Mouse (Mus musculus) CH12.LX (cell line): ENCODE measurements around the gene Fbxl15.

Experiments
- CTCF ChIP-seq, 2 experiments: IDR thresholded peaks in 1 of 2; conservative IDR thresholded peaks in 1 of 2; 2 replicates each; pipeline ENCODE4 v1.5.1; 2011 to 2012; ENCODE audit warnings: low read depth in 2 of 2, low read length in 2 of 2, improper control_type of control experiment in 1 of 2, inconsistent platforms in 1 of 2, mild to moderate bottlenecking in 1 of 2, moderate library complexity in 1 of 2
- E2F4 ChIP-seq: IDR thresholded peaks from 2 replicates; pipeline ENCODE4 v1.6.1; 2011; ENCODE audit warnings: low read depth, low read length, improper control_type of control experiment; ENCODE audit not compliant: insufficient replicate concordance
- EP300 ChIP-seq: IDR thresholded peaks from 2 replicates; pipeline ENCODE4 v1.6.1; 2011; ENCODE audit warnings: low read length, improper control_type of control experiment
- MAZ ChIP-seq: IDR thresholded peaks from 2 replicates; pipeline ENCODE4 v1.6.1; 2012; ENCODE audit warnings: low read depth, mild to moderate bottlenecking, inconsistent platforms, low read length, improper control_type of control experiment, moderate library complexity
- NRF1 ChIP-seq: IDR thresholded peaks from 2 replicates; pipeline ENCODE4 v1.6.1; 2014; ENCODE audit warnings: low read depth, mild to moderate bottlenecking, inconsistent platforms, low read length, improper control_type of control experiment, moderate library complexity
- PAX5 ChIP-seq: IDR thresholded peaks from 2 replicates; pipeline ENCODE4 v1.6.1; 2012; ENCODE audit warnings: low read length, inconsistent platforms, mixed read lengths
- POLR2A ChIP-seq: IDR thresholded peaks from 2 replicates; pipeline ENCODE4 v1.6.1; 2011; ENCODE audit warnings: low read depth, mild to moderate bottlenecking, improper control_type of control experiment, low read length
- RCOR1 ChIP-seq: conservative IDR thresholded peaks from 2 replicates; pipeline ENCODE4 v1.6.1; 2012; ENCODE audit warnings: low read depth, mild to moderate bottlenecking, inconsistent platforms, low read length, improper control_type of control experiment
- SMC3 ChIP-seq: IDR thresholded peaks from 2 replicates; pipeline ENCODE4 v1.6.1; 2011; ENCODE audit warnings: low read depth, low read length, improper control_type of control experiment
- UBTF ChIP-seq: IDR thresholded peaks from 2 replicates; pipeline ENCODE4 v1.6.1; 2012; ENCODE audit warnings: low read depth, mild to moderate bottlenecking, inconsistent platforms, low read length, improper control_type of control experiment, moderate library complexity
- USF1 ChIP-seq: IDR thresholded peaks from 2 replicates; pipeline ENCODE4 v1.6.1; 2014; ENCODE audit warnings: low read depth, mild to moderate bottlenecking, inconsistent platforms, low read length, improper control_type of control experiment

DNA sequence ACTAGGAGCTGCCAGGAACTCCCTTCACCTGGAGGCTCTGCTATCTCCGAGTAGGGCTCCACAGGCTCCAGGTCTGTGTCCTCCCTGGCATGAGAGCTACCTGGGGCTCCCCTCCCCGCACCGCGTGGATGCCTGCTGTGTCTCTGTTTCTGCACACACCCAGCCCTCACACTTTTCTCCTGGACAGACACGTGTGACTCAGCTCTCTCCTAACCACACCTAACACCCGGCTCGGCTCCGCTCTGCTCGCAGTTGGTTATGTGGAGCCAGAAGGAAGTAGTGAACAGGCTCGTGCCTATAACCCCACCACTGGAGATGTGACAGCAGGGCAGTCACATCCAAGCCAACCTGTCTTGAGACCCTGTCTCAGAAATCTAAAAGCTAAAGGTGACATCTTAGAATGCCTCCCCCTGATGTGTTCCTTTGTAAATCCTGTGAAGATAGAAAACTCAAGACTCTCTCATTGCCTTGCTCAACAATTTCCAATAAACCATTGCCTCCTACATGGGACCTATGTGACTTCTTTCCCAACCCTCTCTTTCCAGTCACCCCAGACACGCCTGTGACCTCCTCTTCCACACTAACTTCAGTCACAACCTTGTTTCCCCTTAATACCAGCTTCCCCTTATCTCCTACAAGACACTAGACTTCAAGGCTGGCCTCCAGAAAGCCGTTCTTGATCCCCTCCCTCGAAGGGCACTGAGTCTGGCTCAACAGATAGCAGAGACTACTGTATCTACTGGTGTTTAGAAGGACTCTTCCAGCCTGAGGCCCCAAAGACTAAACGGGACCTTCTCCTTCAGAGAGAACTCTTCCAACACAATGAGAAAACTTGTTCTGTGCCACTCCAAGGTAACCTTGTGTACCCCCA lies 12.9 kb upstream of the Fbxl15 start:
- TF ChIP-seq E2F4 (no peak), USF1 (no peak), RCOR1 (no peak), EP300 (no peak), CTCF (conservative IDR thresholded peaks at IDR 0.05 in 1 of 2, IDR thresholded peaks at IDR 0.05 in 1 of 2; ENCODE audit: low read depth in 2 of 2, low read length in 2 of 2) (no peak), POLR2A (no peak), MAZ (no peak), NRF1 (no peak), SMC3 (no peak), PAX5 (no peak), UBTF (no peak)
